Mouse (Mus musculus): Measurements from ENCODE around the gene Galnt10. TPM values are rescaled to one million over a fixed set of nuclear protein-coding genes. Genes with fewer than 3 reads are reported as not detected.

Galnt10 gene
- polyA plus RNA-seq, 1 experiment: 27.2 TPM

GRCm38 (mm10) chr11:57661492-57662229 lies 16.4 kb downstream of the Galnt10 start:
- Histone ChIP-seq H3K79me2 (ENCODE audit: control insufficient read depth, insufficient read depth) (no peaks in the 10 kb centered on the region), H3K36me3 (ENCODE audit: control insufficient read depth, insufficient read depth) (no peaks in the 10 kb centered on the region), H3K4me2 (ENCODE audit: low read depth) (no peak overlapping the region), H3K27me3 (ENCODE audit: control insufficient read depth, insufficient read depth, insufficient read length) (no peaks in the 10 kb centered on the region), H3ac (ENCODE audit: control insufficient read depth, insufficient read length) (no peak overlapping the region), H3K4me3 (no peak overlapping the region)
- TF ChIP-seq MYOG (IDR thresholded peaks at IDR 0.05; ENCODE audit: control insufficient read depth in 1 of 3, insufficient read depth in 1 of 3, insufficient read length in 2 of 3, low read depth in 2 of 3): no peak
- no peak for TF ChIP-seq POLR2AphosphoS2 (IDR thresholded peaks at IDR 0.05; ENCODE audit: insufficient read length, low read depth)
- TF ChIP-seq MYOD1 (IDR thresholded peaks at IDR 0.05; ENCODE audit: control insufficient read depth in 1 of 3, insufficient read length in 2 of 3, low read depth in 2 of 3): no peak
- no peak for TF ChIP-seq TCF12 (IDR thresholded peaks at IDR 0.05; ENCODE audit: insufficient read depth, poor library complexity, severe bottlenecking)
- TF ChIP-seq CEBPB (IDR thresholded peaks at IDR 0.05; ENCODE audit: insufficient read depth, poor library complexity, severe bottlenecking): no peak
- no peak for TF ChIP-seq POLR2A (IDR thresholded peaks at IDR 0.05; ENCODE audit: insufficient read length, low read depth)
- TF ChIP-seq TCF3 (IDR thresholded peaks at IDR 0.05; ENCODE audit: insufficient read length, low read depth): no peak
- TF ChIP-seq E2F4 (IDR thresholded peaks at IDR 0.05; ENCODE audit: insufficient read depth): no peak

- TF ChIP-seq REST (IDR thresholded peaks at IDR 0.05; ENCODE audit: insufficient read depth, insufficient read length) (no peak), MYOG (IDR thresholded peaks at IDR 0.05; ENCODE audit: control insufficient read depth in 1 of 3, insufficient read depth in 1 of 3, insufficient read length in 2 of 3, low read depth in 2 of 3) (no peak), MYOD1 (IDR thresholded peaks at IDR 0.05; ENCODE audit: control insufficient read depth in 1 of 3, insufficient read length in 2 of 3, low read depth in 2 of 3) (no peak), E2F4 (IDR thresholded peaks at IDR 0.05; ENCODE audit: insufficient read depth) (no peak), POLR2A (IDR thresholded peaks at IDR 0.05; ENCODE audit: insufficient read length, low read depth) (no peak), MAX (IDR thresholded peaks at IDR 0.05; ENCODE audit: low read depth) (no peak), POLR2AphosphoS2 (IDR thresholded peaks at IDR 0.05; ENCODE audit: insufficient read length, low read depth) (no peak), TCF3 (IDR thresholded peaks at IDR 0.05; ENCODE audit: insufficient read length, low read depth) (no peak), TCF12 (IDR thresholded peaks at IDR 0.05; ENCODE audit: insufficient read depth, poor library complexity, severe bottlenecking) (no peak), CEBPB (IDR thresholded peaks at IDR 0.05; ENCODE audit: insufficient read depth, poor library complexity, severe bottlenecking) (no peak), SRF (IDR thresholded peaks at IDR 0.05; ENCODE audit: control insufficient read depth, insufficient read length, low read depth) (no peak), USF1 (IDR thresholded peaks at IDR 0.05; ENCODE audit: low read depth) (no peak)
- Histone ChIP-seq H3K27me3 (ENCODE audit: control insufficient read depth, insufficient read depth, insufficient read length) (no peaks in the 10 kb centered on the region), H3K4me2 (ENCODE audit: low read depth) (no peak overlapping the region), H3K79me2 (ENCODE audit: control insufficient read depth, insufficient read depth) (no peaks in the 10 kb centered on the region), H3K36me3 (ENCODE audit: control insufficient read depth, insufficient read depth) (no peaks in the 10 kb centered on the region), H3K4me3 (no peak overlapping the region), H3ac (ENCODE audit: control insufficient read depth, insufficient read length) (no peak overlapping the region)
Measured at GRCm38 (mm10) chr11:57662231-57662630, 17.0 kb downstream of the Galnt10 start.

- Histone ChIP-seq H3K36me3 (ENCODE audit: control insufficient read depth, insufficient read depth) (no peaks in the 10 kb centered on the region), H3ac (ENCODE audit: control insufficient read depth, insufficient read length) (no peak overlapping the region), H3K4me3 (no peak overlapping the region), H3K4me2 (ENCODE audit: low read depth) (no peak overlapping the region), H3K27me3 (ENCODE audit: control insufficient read depth, insufficient read depth, insufficient read length) (no peaks in the 10 kb centered on the region), H3K79me2 (ENCODE audit: control insufficient read depth, insufficient read depth) (no peaks in the 10 kb centered on the region)
- TF ChIP-seq SRF (IDR thresholded peaks at IDR 0.05; ENCODE audit: control insufficient read depth, insufficient read length, low read depth) (no peak), TCF12 (IDR thresholded peaks at IDR 0.05; ENCODE audit: insufficient read depth, poor library complexity, severe bottlenecking) (no peak), CEBPB (IDR thresholded peaks at IDR 0.05; ENCODE audit: insufficient read depth, poor library complexity, severe bottlenecking) (no peak), MAX (IDR thresholded peaks at IDR 0.05; ENCODE audit: low read depth) (no peak), TCF3 (IDR thresholded peaks at IDR 0.05; ENCODE audit: insufficient read length, low read depth) (no peak), MYOG (IDR thresholded peaks at IDR 0.05; ENCODE audit: control insufficient read depth in 1 of 3, insufficient read depth in 1 of 3, insufficient read length in 2 of 3, low read depth in 2 of 3) (no peak), E2F4 (IDR thresholded peaks at IDR 0.05; ENCODE audit: insufficient read depth) (no peak), REST (IDR thresholded peaks at IDR 0.05; ENCODE audit: insufficient read depth, insufficient read length) (no peak), MYOD1 (IDR thresholded peaks at IDR 0.05; ENCODE audit: control insufficient read depth in 1 of 3, insufficient read length in 2 of 3, low read depth in 2 of 3) (no peak), POLR2AphosphoS2 (IDR thresholded peaks at IDR 0.05; ENCODE audit: insufficient read length, low read depth) (no peak)
Measured at GRCm38 (mm10) chr11:57663271-57663670, 18.0 kb downstream of the Galnt10 start.

GRCm38 (mm10) chr11:57664741-57665140 lies 19.5 kb downstream of the Galnt10 start:
- no peaks in the 10 kb centered on the region for H3K27me3 ChIP-seq (ENCODE audit: control insufficient read depth, insufficient read depth, insufficient read length)
- no peak overlapping the region for H3K4me2 ChIP-seq (ENCODE audit: low read depth)
- H3K4me3 ChIP-seq: no peak overlapping the region
- TF ChIP-seq POLR2A (IDR thresholded peaks at IDR 0.05; ENCODE audit: insufficient read length, low read depth) (no peak), USF1 (IDR thresholded peaks at IDR 0.05; ENCODE audit: low read depth) (no peak), MAX (IDR thresholded peaks at IDR 0.05; ENCODE audit: low read depth) (no peak), TCF12 (IDR thresholded peaks at IDR 0.05; ENCODE audit: insufficient read depth, poor library complexity, severe bottlenecking) (no peak), TCF3 (IDR thresholded peaks at IDR 0.05; ENCODE audit: insufficient read length, low read depth) (no peak), CEBPB (IDR thresholded peaks at IDR 0.05; ENCODE audit: insufficient read depth, poor library complexity, severe bottlenecking) (no peak), E2F4 (IDR thresholded peaks at IDR 0.05; ENCODE audit: insufficient read depth) (no peak), REST (IDR thresholded peaks at IDR 0.05; ENCODE audit: insufficient read depth, insufficient read length) (no peak), MYOG (IDR thresholded peaks at IDR 0.05; ENCODE audit: control insufficient read depth in 1 of 3, insufficient read depth in 1 of 3, insufficient read length in 2 of 3, low read depth in 2 of 3) (no peak)
- H3K79me2 ChIP-seq (ENCODE audit: control insufficient read depth, insufficient read depth): no peaks in the 10 kb centered on the region
- H3ac ChIP-seq (ENCODE audit: control insufficient read depth, insufficient read length): no peak overlapping the region
- no peaks in the 10 kb centered on the region for H3K36me3 ChIP-seq (ENCODE audit: control insufficient read depth, insufficient read depth)

All from myocyte (in vitro differentiated cells).